Mouse (Mus musculus): ENCODE data around the gene Tbc1d15. TPM values are rescaled to one million over a fixed set of nuclear protein-coding genes. Genes with fewer than 3 reads are reported as not detected.

Tbc1d15 gene
- polyA plus RNA-seq, 1 experiment, result 16.0 TPM

- Histone ChIP-seq H3K4me3 (ENCODE audit: insufficient read depth, poor library complexity, severe bottlenecking) (no peak overlapping the region), H3K27me3 (ENCODE audit: control insufficient read depth, insufficient read depth, insufficient read length) (no peaks in the 10 kb centered on the region), H3K79me2 (ENCODE audit: control insufficient read depth, insufficient read depth) (peaks cover 23% of the 10 kb centered on the region), H3K36me3 (ENCODE audit: control insufficient read depth, insufficient read depth) (peaks cover 47% of the 10 kb centered on the region), H3ac (ENCODE audit: control insufficient read depth, insufficient read length, low read depth) (no peak overlapping the region), H3K79me3 (ENCODE audit: low read depth) (peaks cover 8% of the 10 kb centered on the region)
- no peak for TF ChIP-seq CTCF (IDR thresholded peaks at IDR 0.05; ENCODE audit: control insufficient read depth, insufficient read depth, insufficient read length)
- TF ChIP-seq USF1 (IDR thresholded peaks at IDR 0.05; ENCODE audit: low read depth), result no peak
- no peak for TF ChIP-seq MYOG (IDR thresholded peaks at IDR 0.05; ENCODE audit: control insufficient read depth, extremely low read depth, insufficient read length)
- no peak for TF ChIP-seq FOSL1 (IDR thresholded peaks at IDR 0.05; ENCODE audit: insufficient read depth, low read length, poor library complexity, severe bottlenecking)
These were observed 14.5 kb downstream of the Tbc1d15 start for GRCm38 (mm10) chr10:115236733-115237132.

DNA sequence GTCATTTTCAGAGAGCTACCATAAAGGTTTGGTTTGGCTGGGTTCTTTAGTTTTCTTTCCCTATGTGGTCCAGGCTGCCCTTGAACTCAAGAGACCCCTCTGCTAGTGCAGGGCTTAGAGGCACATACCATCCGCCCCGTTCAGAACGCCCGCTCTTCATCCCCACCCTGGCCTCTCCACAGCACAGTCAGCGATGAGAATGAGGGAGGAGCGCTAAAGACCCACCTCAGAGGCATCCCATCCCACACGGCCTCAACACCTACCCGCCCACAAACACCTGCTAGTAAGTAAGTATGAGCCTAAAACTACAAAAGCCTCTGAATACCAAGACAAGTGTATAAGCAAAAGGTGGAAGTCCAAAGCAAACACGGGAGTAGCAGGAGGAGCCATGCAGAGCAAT lies 15.8 kb downstream of the Tbc1d15 start:
- Histone ChIP-seq H3K4me3 (ENCODE audit: insufficient read depth, poor library complexity, severe bottlenecking) (no peak overlapping the region), H3K27me3 (ENCODE audit: control insufficient read depth, insufficient read depth, insufficient read length) (no peaks in the 10 kb centered on the region), H3K36me3 (ENCODE audit: control insufficient read depth, insufficient read depth) (peaks cover 53% of the 10 kb centered on the region), H3K79me2 (ENCODE audit: control insufficient read depth, insufficient read depth) (peaks cover 12% of the 10 kb centered on the region), H3ac (ENCODE audit: control insufficient read depth, insufficient read length, low read depth) (no peak overlapping the region), H3K79me3 (ENCODE audit: low read depth) (no peaks in the 10 kb centered on the region)
- TF ChIP-seq MAX (IDR thresholded peaks at IDR 0.05) (no peak), FOSL1 (IDR thresholded peaks at IDR 0.05; ENCODE audit: insufficient read depth, low read length, poor library complexity, severe bottlenecking) (no peak), USF1 (IDR thresholded peaks at IDR 0.05; ENCODE audit: low read depth) (no peak), MYOG (IDR thresholded peaks at IDR 0.05; ENCODE audit: control insufficient read depth, extremely low read depth, insufficient read length) (no peak), CTCF (IDR thresholded peaks at IDR 0.05; ENCODE audit: control insufficient read depth, insufficient read depth, insufficient read length) (no peak), MYOD1 (IDR thresholded peaks at IDR 0.05; ENCODE audit: control insufficient read depth, insufficient read length, low read depth) (no peak), CEBPB (IDR thresholded peaks at IDR 0.05; ENCODE audit: low read depth) (no peak)

DNA sequence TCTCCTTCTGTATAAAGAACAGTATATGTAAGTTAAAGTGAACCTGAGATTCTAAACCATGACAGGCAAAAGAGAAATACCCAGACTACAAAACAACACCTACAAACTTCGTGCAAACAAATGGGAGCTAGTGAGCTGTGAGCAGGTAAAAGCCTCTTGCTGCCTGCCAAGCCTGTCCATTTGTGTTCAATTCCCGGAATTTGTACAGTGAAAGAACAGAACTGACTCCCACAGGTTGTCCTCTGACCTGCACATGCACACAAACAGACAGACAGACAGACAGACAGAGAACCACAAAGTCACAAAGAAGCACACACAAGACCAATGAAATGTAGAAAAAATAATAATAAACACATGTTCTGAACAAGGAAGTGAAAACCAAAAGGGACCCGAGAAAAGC lies 17.5 kb downstream of the Tbc1d15 start:
- H3K4me3 ChIP-seq (ENCODE audit: insufficient read depth, poor library complexity, severe bottlenecking), result no peak overlapping the region
- peaks cover 12% of the 10 kb centered on the region for H3K79me2 ChIP-seq (ENCODE audit: control insufficient read depth, insufficient read depth)
- H3K36me3 ChIP-seq (ENCODE audit: control insufficient read depth, insufficient read depth), result peaks cover 63% of the 10 kb centered on the region
- TF ChIP-seq CTCF (IDR thresholded peaks at IDR 0.05; ENCODE audit: control insufficient read depth, insufficient read depth, insufficient read length), result no peak
- TF ChIP-seq FOSL1 (IDR thresholded peaks at IDR 0.05; ENCODE audit: insufficient read depth, low read length, poor library complexity, severe bottlenecking), result no peak
- TF ChIP-seq MAX (IDR thresholded peaks at IDR 0.05), result no peak
- no peak for TF ChIP-seq CEBPB (IDR thresholded peaks at IDR 0.05; ENCODE audit: low read depth)
- TF ChIP-seq USF1 (IDR thresholded peaks at IDR 0.05; ENCODE audit: low read depth), result no peak
- no peak for TF ChIP-seq MYOG (IDR thresholded peaks at IDR 0.05; ENCODE audit: control insufficient read depth, extremely low read depth, insufficient read length)
- TF ChIP-seq MYOD1 (IDR thresholded peaks at IDR 0.05; ENCODE audit: control insufficient read depth, insufficient read length, low read depth), result no peak
- no peak overlapping the region for H3ac ChIP-seq (ENCODE audit: control insufficient read depth, insufficient read length, low read depth)
- H3K27me3 ChIP-seq (ENCODE audit: control insufficient read depth, insufficient read depth, insufficient read length), result no peaks in the 10 kb centered on the region
- H3K79me3 ChIP-seq (ENCODE audit: low read depth), result no peaks in the 10 kb centered on the region

GRCm38 (mm10) chr10:115232513-115232912 lies 18.8 kb downstream of the Tbc1d15 start:
- Histone ChIP-seq H3K36me3 (ENCODE audit: control insufficient read depth, insufficient read depth) (peaks cover 57% of the 10 kb centered on the region), H3K79me3 (ENCODE audit: low read depth) (no peaks in the 10 kb centered on the region), H3ac (ENCODE audit: control insufficient read depth, insufficient read length, low read depth) (no peak overlapping the region), H3K4me3 (ENCODE audit: insufficient read depth, poor library complexity, severe bottlenecking) (no peak overlapping the region), H3K27me3 (ENCODE audit: control insufficient read depth, insufficient read depth, insufficient read length) (no peaks in the 10 kb centered on the region), H3K79me2 (ENCODE audit: control insufficient read depth, insufficient read depth) (peaks cover 12% of the 10 kb centered on the region)
- no peak for TF ChIP-seq MYOG (IDR thresholded peaks at IDR 0.05; ENCODE audit: control insufficient read depth, extremely low read depth, insufficient read length)
- no peak for TF ChIP-seq USF1 (IDR thresholded peaks at IDR 0.05; ENCODE audit: low read depth)
- TF ChIP-seq FOSL1 (IDR thresholded peaks at IDR 0.05; ENCODE audit: insufficient read depth, low read length, poor library complexity, severe bottlenecking), result no peak

DNA sequence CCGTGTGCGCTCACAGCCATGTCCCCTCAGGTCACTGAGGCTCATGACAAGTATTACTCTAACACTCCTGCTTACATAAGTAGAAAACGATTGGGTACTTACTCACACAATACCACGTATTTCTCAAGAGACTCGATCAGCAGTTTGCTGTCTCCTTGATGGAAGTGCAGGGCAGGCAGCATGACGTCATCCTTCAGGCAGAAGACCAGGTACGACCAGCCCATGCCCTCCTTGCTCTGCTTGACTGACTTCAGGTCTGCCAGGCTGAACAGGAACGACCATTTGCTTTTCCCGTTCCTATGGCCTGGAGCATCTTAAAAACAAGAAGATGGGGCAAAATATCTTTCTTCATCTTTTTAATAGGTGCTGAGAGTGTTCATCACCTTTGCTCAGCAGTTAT lies 22.2 kb downstream of the Tbc1d15 start:
- H3K79me3 ChIP-seq (ENCODE audit: low read depth), result peaks cover 5% of the 10 kb centered on the region
- H3K36me3 ChIP-seq (ENCODE audit: control insufficient read depth, insufficient read depth), result peaks cover 47% of the 10 kb centered on the region
- no peaks in the 10 kb centered on the region for H3K79me2 ChIP-seq (ENCODE audit: control insufficient read depth, insufficient read depth)
- no peak overlapping the region for H3K4me3 ChIP-seq (ENCODE audit: insufficient read depth, poor library complexity, severe bottlenecking)
- H3ac ChIP-seq (ENCODE audit: control insufficient read depth, insufficient read length, low read depth), result no peak overlapping the region
- no peaks in the 10 kb centered on the region for H3K27me3 ChIP-seq (ENCODE audit: control insufficient read depth, insufficient read depth, insufficient read length)
- TF ChIP-seq USF1 (IDR thresholded peaks at IDR 0.05; ENCODE audit: low read depth) (no peak), MAX (IDR thresholded peaks at IDR 0.05) (no peak), CTCF (IDR thresholded peaks at IDR 0.05; ENCODE audit: control insufficient read depth, insufficient read depth, insufficient read length) (no peak), FOSL1 (IDR thresholded peaks at IDR 0.05; ENCODE audit: insufficient read depth, low read length, poor library complexity, severe bottlenecking) (no peak), MYOD1 (IDR thresholded peaks at IDR 0.05; ENCODE audit: control insufficient read depth, insufficient read length, low read depth) (no peak), CEBPB (IDR thresholded peaks at IDR 0.05; ENCODE audit: low read depth) (no peak), MYOG (IDR thresholded peaks at IDR 0.05; ENCODE audit: control insufficient read depth, extremely low read depth, insufficient read length) (no peak)

DNA sequence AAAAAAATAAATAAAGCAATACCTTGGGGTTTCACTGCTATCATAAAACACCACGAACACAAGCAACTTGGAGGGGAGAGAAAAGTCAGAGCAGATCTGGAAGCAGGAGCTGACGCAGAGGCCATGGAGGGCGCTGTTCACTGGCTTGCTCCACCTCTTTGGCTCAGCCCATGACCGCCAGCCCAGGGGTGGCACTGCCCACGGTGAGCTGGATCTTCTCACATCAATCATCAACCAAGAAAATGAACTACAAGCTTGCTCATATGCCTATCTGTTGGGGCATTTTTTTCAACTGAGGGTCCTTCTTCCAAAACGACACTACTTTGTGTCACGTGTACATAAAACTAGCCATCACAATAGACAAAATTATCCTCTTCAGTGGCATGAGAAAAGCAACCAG lies 24.7 kb downstream of the Tbc1d15 start:
- H3K4me3 ChIP-seq (ENCODE audit: insufficient read depth, poor library complexity, severe bottlenecking), result no peak overlapping the region
- H3ac ChIP-seq (ENCODE audit: control insufficient read depth, insufficient read length, low read depth), result no peak overlapping the region
- H3K27me3 ChIP-seq (ENCODE audit: control insufficient read depth, insufficient read depth, insufficient read length), result no peaks in the 10 kb centered on the region
- TF ChIP-seq MYOG (IDR thresholded peaks at IDR 0.05; ENCODE audit: control insufficient read depth, extremely low read depth, insufficient read length), result no peak
- no peak for TF ChIP-seq MYOD1 (IDR thresholded peaks at IDR 0.05; ENCODE audit: control insufficient read depth, insufficient read length, low read depth)
- no peak for TF ChIP-seq USF1 (IDR thresholded peaks at IDR 0.05; ENCODE audit: low read depth)
- no peak for TF ChIP-seq FOSL1 (IDR thresholded peaks at IDR 0.05; ENCODE audit: insufficient read depth, low read length, poor library complexity, severe bottlenecking)
- no peak for TF ChIP-seq CEBPB (IDR thresholded peaks at IDR 0.05; ENCODE audit: low read depth)
- TF ChIP-seq MAX (IDR thresholded peaks at IDR 0.05), result no peak
- no peak for TF ChIP-seq CTCF (IDR thresholded peaks at IDR 0.05; ENCODE audit: control insufficient read depth, insufficient read depth, insufficient read length)
- peaks cover 5% of the 10 kb centered on the region for H3K79me3 ChIP-seq (ENCODE audit: low read depth)
- peaks cover 33% of the 10 kb centered on the region for H3K36me3 ChIP-seq (ENCODE audit: control insufficient read depth, insufficient read depth)
- H3K79me2 ChIP-seq (ENCODE audit: control insufficient read depth, insufficient read depth), result no peaks in the 10 kb centered on the region

All from C2C12 (cell line).